Mouse (Mus musculus) heart, adult 2 months (tissue): Measurements from ENCODE around the gene Plekha6. TPM values are rescaled to one million over a fixed set of nuclear protein-coding genes. Genes with fewer than 3 reads are reported as not detected.

ENCODE experiments used
- DNase-seq, 2 experiments: peaks; one replicate each; pipeline ENCODE4 v3.0.0; 2021
- H3K27ac ChIP-seq: fragments of 200-600 bp; 2 replicates; pipeline ENCODE4 v1.8.1; 2022
- H3K27me3 ChIP-seq: fragments of 200-500 bp; 2 replicates; pipeline ENCODE4 v1.6.1; 2012; ENCODE audit warnings: mild to moderate bottlenecking, low read length, inconsistent platforms, mixed read lengths; ENCODE audit not compliant: control insufficient read depth, insufficient read depth
- H3K36me3 ChIP-seq: fragments of 200-500 bp; 2 replicates; pipeline ENCODE4 v1.6.1; 2012; ENCODE audit warnings: low read length, inconsistent platforms; ENCODE audit not compliant: control insufficient read depth, insufficient read depth
- H3K4me1 ChIP-seq: fragments of 200-500 bp; 2 replicates; pipeline ENCODE4 v1.6.1; 2011; ENCODE audit warnings: low read length; ENCODE audit not compliant: control insufficient read depth, insufficient read depth
- H3K4me3 ChIP-seq: fragments of 200-600 bp; 2 replicates; pipeline ENCODE4 v1.8.1; 2022
- H3K79me2 ChIP-seq: fragments of 200-500 bp; replicated peaks from 2 replicates; pipeline ENCODE4 v1.6.1; 2012; ENCODE audit warnings: mild to moderate bottlenecking, inconsistent platforms, low read length, moderate library complexity, mixed read lengths; ENCODE audit not compliant: control insufficient read depth, insufficient read depth
- H3K9ac ChIP-seq: fragments of 200-500 bp; 2 replicates; pipeline ENCODE4 v1.6.1; 2012; ENCODE audit warnings: low read depth, mild to moderate bottlenecking, control low read depth, inconsistent platforms, low read length, mixed read lengths
- CTCF ChIP-seq: fragments of 200-600 bp; IDR thresholded peaks from 2 replicates; pipeline ENCODE4 v1.8.1; 2022; ENCODE audit warnings: antibody characterized with exemption, mild to moderate bottlenecking, moderate library complexity
- EP300 ChIP-seq: fragments of 200-500 bp; IDR thresholded peaks from 2 replicates; pipeline ENCODE4 v1.6.1; 2011; ENCODE audit warnings: low read depth, low read length, control low read depth; ENCODE audit not compliant: insufficient read depth
- POLR2A ChIP-seq: fragments of 200-500 bp; IDR thresholded peaks from 2 replicates; pipeline ENCODE4 v1.6.1; 2011; ENCODE audit warnings: mild to moderate bottlenecking, low read depth, low read length, control low read depth; ENCODE audit not compliant: insufficient read depth
- WGBS: fragments of 180-500 bp; shearing (Covaris S2); methylation state at CpG from one replicate; pipeline ENCODE4 v1.1.7; 2018; 5-methylcytosine and 5-hydroxymethylcytosine counted together
- intact Hi-C: fragments of 180-260 bp; cut with DNase I; formaldehyde crosslinking; loops from one replicate; pipeline ENCODE4 v1.15.1; 2025
- polyA plus RNA-seq: library from polyadenylated mRNA; depleted of rRNA; stranded (reverse); fragments of >200 nt; gene quantifications from 2 replicates; pipeline ENCODE4 v1.2.3, GENCODE M21; 2012
- total RNA-seq, 2 experiments: library from RNA; stranded (reverse); gene quantifications; 2 replicates each; pipeline ENCODE4 v1.2.3; 2021

Plekha6 gene
- total and polyA plus RNA-seq, 3 experiments: 51.0 to 67.5 (median 55.2) TPM

DNA sequence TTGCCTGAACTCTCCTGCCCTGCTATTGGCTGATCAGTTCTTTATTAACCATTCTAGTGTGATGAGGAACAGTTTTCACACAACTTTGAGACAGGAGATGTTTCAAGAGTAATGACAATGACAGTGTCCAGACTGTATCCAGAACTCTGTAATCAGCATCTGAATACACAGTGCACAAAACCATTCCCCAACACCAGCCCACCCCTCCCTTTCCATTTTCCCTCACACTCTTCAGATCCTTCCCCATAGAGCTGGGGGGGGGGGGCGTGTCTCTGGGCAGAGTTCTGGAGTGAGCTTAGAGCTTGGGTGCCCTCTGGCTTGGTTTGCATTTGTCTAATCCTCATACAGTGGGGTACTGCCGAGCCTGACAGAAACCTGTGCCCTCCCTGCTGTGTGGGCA is 39.7 kb downstream of the Plekha6 start:
- Histone ChIP-seq H3K79me2 (no peaks in the 10 kb centered on the region), H3K27me3 (no peaks in the 10 kb centered on the region), H3K4me1 (peaks cover 4% of the 10 kb centered on the region), H3K27ac (no peak overlapping the region), H3K4me3 (no peak overlapping the region), H3K9ac (no peak overlapping the region), H3K36me3 (no peaks in the 10 kb centered on the region)
- WGBS: 66% methylated on average over 2 of the region's 2 CpGs
- TF ChIP-seq POLR2A: no peak
- TF ChIP-seq EP300: no peak
- TF ChIP-seq CTCF: no peak
- intact Hi-C loops: no loop called here
- DNase-seq: no peak

DNA sequence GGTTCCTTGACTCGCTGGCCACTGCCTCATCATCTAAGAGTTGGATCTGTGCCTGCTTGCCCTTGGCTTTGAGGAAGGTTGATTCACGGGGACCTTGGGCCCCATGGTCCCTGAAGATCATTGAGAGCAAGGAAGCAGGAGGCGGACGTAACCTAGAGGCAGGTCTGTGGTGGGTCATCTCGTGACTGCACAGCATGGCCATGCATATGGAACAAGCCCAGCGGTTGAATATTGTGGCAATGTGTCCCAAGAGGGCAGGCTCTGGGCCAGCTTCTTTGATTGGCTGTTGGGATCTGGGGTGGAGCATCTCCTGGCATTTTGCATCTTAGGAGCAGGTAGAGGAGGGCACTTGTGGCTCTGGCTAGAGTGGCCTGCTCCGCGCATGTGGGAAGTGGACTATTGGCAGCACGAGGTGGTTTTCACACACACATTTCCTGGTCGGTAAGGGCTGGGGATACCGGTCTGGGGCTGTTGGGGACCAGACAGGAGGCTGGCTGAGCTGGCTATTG is 40.4 kb downstream of the Plekha6 start:
- no peak overlapping the region for H3K9ac ChIP-seq
- H3K27ac ChIP-seq: no peak overlapping the region
- 62% methylated on average over 11 of the region's 11 CpGs for WGBS
- intact Hi-C loops: no loop called here
- peaks cover 6% of the 10 kb centered on the region for H3K4me1 ChIP-seq
- no peaks in the 10 kb centered on the region for H3K27me3 ChIP-seq
- no peak for DNase-seq
- H3K4me3 ChIP-seq: no peak overlapping the region
- no peak for TF ChIP-seq POLR2A
- no peak for TF ChIP-seq CTCF
- no peak for TF ChIP-seq EP300
- H3K79me2 ChIP-seq: no peaks in the 10 kb centered on the region
- H3K36me3 ChIP-seq: no peaks in the 10 kb centered on the region

DNA sequence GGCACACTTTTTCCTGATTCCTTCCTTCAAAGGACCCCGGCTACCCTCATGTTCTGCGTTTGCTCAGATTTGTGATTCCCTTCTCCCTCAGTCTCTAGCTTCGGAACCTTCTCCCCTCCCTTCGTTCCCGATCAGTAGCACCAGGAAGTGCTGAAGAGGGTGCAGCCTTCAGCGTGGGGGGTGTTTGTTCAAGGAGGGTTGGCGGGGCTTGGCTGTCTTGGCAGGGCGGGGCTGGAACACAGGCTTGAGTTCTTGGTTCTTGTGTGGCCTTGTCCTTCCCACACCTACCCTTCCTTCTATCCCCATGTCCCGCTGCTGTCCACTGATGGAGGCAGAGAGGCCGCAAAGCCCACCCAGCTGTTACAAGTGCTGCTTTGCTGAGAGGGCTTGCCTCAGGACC is 41.0 kb downstream of the Plekha6 start:
- Histone ChIP-seq H3K9ac (no peak overlapping the region), H3K4me1 (peaks cover 10% of the 10 kb centered on the region), H3K4me3 (no peak overlapping the region), H3K79me2 (no peaks in the 10 kb centered on the region), H3K27ac (no peak overlapping the region), H3K36me3 (no peaks in the 10 kb centered on the region), H3K27me3 (no peaks in the 10 kb centered on the region)
- intact Hi-C loops: no loop called here
- 64% methylated on average over 10 of the region's 10 CpGs for WGBS
- TF ChIP-seq POLR2A: no peak
- TF ChIP-seq EP300: no peak
- no peak for TF ChIP-seq CTCF
- DNase-seq: no peak

DNA sequence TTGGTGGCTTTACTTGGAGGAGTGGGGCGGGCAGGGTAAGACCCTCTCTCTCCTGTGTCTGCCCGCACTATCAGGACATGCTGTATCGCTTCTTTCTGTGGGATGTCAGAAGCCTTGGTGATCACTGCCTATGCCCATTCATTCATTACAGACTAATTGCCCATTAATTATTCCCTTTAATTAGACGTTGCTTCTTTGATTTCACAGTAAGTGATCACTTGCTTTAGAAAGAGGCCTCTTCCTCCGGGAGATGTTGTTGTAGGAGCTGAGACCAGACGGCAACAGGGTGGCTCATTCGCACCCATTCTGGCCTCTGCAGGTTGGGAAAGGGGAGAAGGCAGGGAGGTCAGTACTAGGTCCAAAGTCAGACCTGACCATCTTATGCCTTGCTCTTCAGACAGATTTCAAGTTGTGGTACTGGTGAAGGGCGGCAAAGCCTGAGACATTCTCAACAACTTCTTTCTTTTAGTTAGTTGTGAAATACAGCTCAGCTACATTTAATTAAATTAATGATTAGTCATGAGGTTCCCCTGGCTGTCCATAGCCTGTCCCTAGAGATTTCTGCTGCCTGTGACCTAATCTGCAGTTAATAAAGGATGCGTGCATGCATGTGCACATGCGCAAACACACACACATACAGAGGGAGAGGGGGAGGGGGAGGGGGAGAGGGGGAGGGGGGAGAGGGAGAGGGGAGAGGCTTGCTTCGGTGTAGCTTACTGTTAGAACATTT is 44.2 kb downstream of the Plekha6 start:
- H3K4me3 ChIP-seq: no peak overlapping the region
- no peaks in the 10 kb centered on the region for H3K79me2 ChIP-seq
- H3K4me1 ChIP-seq: peaks cover 16% of the 10 kb centered on the region
- TF ChIP-seq EP300 (no peak), CTCF (no peak), POLR2A (no peak)
- no peaks in the 10 kb centered on the region for H3K36me3 ChIP-seq
- 86% methylated on average over 10 of the region's 11 CpGs for WGBS
- DNase-seq: no peak
- H3K9ac ChIP-seq: no peak overlapping the region
- intact Hi-C loops: no loop called here
- no peak overlapping the region for H3K27ac ChIP-seq
- H3K27me3 ChIP-seq: no peaks in the 10 kb centered on the region

DNA sequence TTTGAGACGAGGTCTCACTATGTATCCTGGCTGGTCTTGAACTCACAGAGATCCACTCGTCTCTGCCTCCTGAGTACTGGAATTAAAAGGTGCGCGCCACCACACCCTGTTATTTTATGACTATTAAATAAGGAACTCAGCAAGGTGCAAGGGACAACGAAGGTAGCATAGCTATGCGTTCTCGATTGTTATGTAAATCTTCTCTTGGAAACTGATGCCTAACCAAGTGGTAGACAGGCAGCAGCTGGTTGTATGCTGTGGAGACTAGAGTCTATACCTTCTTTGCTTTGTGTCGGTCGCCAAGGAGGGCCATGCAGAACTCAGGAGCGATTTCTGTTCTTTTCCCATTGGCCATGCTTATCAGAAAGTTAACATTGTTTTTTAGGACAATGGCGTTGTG is 45.0 kb downstream of the Plekha6 start:
- TF ChIP-seq CTCF: no peak
- TF ChIP-seq EP300: no peak
- TF ChIP-seq POLR2A: no peak
- H3K27me3 ChIP-seq: no peaks in the 10 kb centered on the region
- no peaks in the 10 kb centered on the region for H3K36me3 ChIP-seq
- no peak overlapping the region for H3K4me3 ChIP-seq
- H3K4me1 ChIP-seq: peaks cover 22% of the 10 kb centered on the region
- DNase-seq: no peak
- WGBS: 82% methylated on average over 11 of the region's 11 CpGs
- H3K9ac ChIP-seq: no peak overlapping the region
- no peaks in the 10 kb centered on the region for H3K79me2 ChIP-seq
- H3K27ac ChIP-seq: no peak overlapping the region
- intact Hi-C loops: no loop called here

DNA sequence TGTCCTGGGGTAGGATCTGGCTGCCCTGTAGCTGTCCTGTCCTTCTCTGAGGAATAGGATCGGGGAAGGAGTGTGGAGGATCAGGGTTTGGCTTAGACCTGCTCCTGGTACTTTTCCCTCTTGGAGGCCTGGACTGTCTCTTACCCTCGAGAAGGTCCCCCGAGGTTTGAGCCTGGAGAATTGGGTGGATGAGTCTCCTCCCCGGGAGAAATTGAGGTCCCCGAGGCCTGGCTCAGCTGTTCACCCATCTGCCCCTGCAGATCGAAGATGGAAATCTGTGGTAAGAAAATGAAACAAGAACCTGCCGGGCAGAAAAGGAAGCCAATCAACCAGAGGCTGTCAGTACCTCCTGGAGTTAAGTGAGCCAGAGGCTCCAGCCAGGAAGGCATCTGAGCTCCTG is 45.5 kb downstream of the Plekha6 start:
- no peak for DNase-seq
- H3K27me3 ChIP-seq: no peaks in the 10 kb centered on the region
- WGBS: 54% methylated on average over 7 of the region's 7 CpGs
- no peak overlapping the region for H3K9ac ChIP-seq
- H3K4me1 ChIP-seq: peaks cover 22% of the 10 kb centered on the region
- no peak overlapping the region; the same call in 1 of the 2 replicates for H3K27ac ChIP-seq
- no peak overlapping the region for H3K4me3 ChIP-seq
- TF ChIP-seq EP300: no peak
- no peak for TF ChIP-seq POLR2A
- no peak for TF ChIP-seq CTCF
- no peaks in the 10 kb centered on the region for H3K36me3 ChIP-seq
- H3K79me2 ChIP-seq: no peaks in the 10 kb centered on the region
- intact Hi-C loops: no loop called here
